Mouse (Mus musculus): ENCODE measurements around the gene Cenpo. TPM values are rescaled to one million over a fixed set of nuclear protein-coding genes. Genes with fewer than 3 reads are reported as not detected.
A peak's percentile ranks its signal among the peaks of the same experiment; 100 is the strongest.

The Cenpo gene
- polyA plus RNA-seq, 1 experiment from 2014 or later, result 4.7 TPM

- Histone ChIP-seq H3K9me3 (ENCODE audit: low read length) (no peaks in the 10 kb centered on the region), H3K4me1 (ENCODE audit: insufficient read depth) (peaks cover 10% of the 10 kb centered on the region), H3K36me3 (replicated peaks; ENCODE audit: insufficient read depth, low read length) (peaks cover 26% of the 10 kb centered on the region), H3K4me3 (ENCODE audit: low read depth, low read length) (peak overlapping the region; percentile 90), H3K27me3 (ENCODE audit: insufficient read depth, low read length) (no peaks in the 10 kb centered on the region), H3K4me2 (ENCODE audit: low read depth, low read length) (peak overlapping the region; percentile 68), H3K27ac (ENCODE audit: low read depth) (no peak overlapping the region), H3K9ac (replicated peaks) (peak overlapping the region; percentile 79)
- WGBS (ENCODE audit: insufficient replicate concordance), result 16% methylated on average over 4 of the region's 4 CpGs
- ATAC-seq, result no peak
- TF ChIP-seq EP300 (IDR thresholded peaks at IDR 0.05; ENCODE audit: low read depth), result no peak
- no peak for DNase-seq
Measured at GRCm38 (mm10) chr12:4232777-4233176, 1.3 kb downstream of the Cenpo start.

- Histone ChIP-seq H3K4me1 (ENCODE audit: insufficient read depth) (peaks cover 10% of the 10 kb centered on the region), H3K4me3 (ENCODE audit: low read depth, low read length) (no peak overlapping the region), H3K27me3 (ENCODE audit: insufficient read depth, low read length) (no peaks in the 10 kb centered on the region), H3K27ac (ENCODE audit: low read depth) (no peak overlapping the region), H3K9me3 (ENCODE audit: low read length) (no peaks in the 10 kb centered on the region), H3K36me3 (replicated peaks; ENCODE audit: insufficient read depth, low read length) (peaks cover 44% of the 10 kb centered on the region), H3K4me2 (ENCODE audit: low read depth, low read length) (no peak overlapping the region), H3K9ac (replicated peaks) (no peak overlapping the region)
- WGBS (ENCODE audit: insufficient replicate concordance), result 88% methylated on average over 7 of the region's 7 CpGs
- ATAC-seq (no peak), DNase-seq (no peak)
- TF ChIP-seq EP300 (IDR thresholded peaks at IDR 0.05; ENCODE audit: low read depth) (no peak), CTCF (IDR thresholded peaks at IDR 0.05; ENCODE audit: low read depth) (no peak)
Measured at GRCm38 (mm10) chr12:4230156-4230555, 3.9 kb downstream of the Cenpo start.

- TF ChIP-seq EP300 (IDR thresholded peaks at IDR 0.05; ENCODE audit: low read depth) (no peak), CTCF (IDR thresholded peaks at IDR 0.05; ENCODE audit: low read depth) (no peak)
- ATAC-seq (no peak), DNase-seq (no peak)
- peaks cover 35% of the 10 kb centered on the region for H3K36me3 ChIP-seq (replicated peaks; ENCODE audit: insufficient read depth, low read length)
- no peak overlapping the region for H3K4me2 ChIP-seq (ENCODE audit: low read depth, low read length)
- no peak overlapping the region for H3K9ac ChIP-seq (replicated peaks)
- no peaks in the 10 kb centered on the region for H3K27me3 ChIP-seq (ENCODE audit: insufficient read depth, low read length)
- no peak overlapping the region for H3K27ac ChIP-seq (ENCODE audit: low read depth)
- 67% methylated on average over 8 of the region's 8 CpGs for WGBS (ENCODE audit: insufficient replicate concordance)
- H3K4me1 ChIP-seq (ENCODE audit: insufficient read depth), result no peaks in the 10 kb centered on the region
- no peak overlapping the region for H3K4me3 ChIP-seq (ENCODE audit: low read depth, low read length)
- H3K9me3 ChIP-seq (ENCODE audit: low read length), result no peaks in the 10 kb centered on the region
Measured at GRCm38 (mm10) chr12:4212908-4213307, 21.2 kb downstream of the Cenpo start.

GRCm38 (mm10) chr12:4211174-4211573 lies 22.9 kb downstream of the Cenpo start:
- H3K4me2 ChIP-seq (ENCODE audit: low read depth, low read length), result no peak overlapping the region
- H3K4me3 ChIP-seq (ENCODE audit: low read depth, low read length), result no peak overlapping the region
- TF ChIP-seq CTCF (IDR thresholded peaks at IDR 0.05; ENCODE audit: low read depth) (peak; percentile 47), EP300 (IDR thresholded peaks at IDR 0.05; ENCODE audit: low read depth) (no peak)
- no peaks in the 10 kb centered on the region for H3K4me1 ChIP-seq (ENCODE audit: insufficient read depth)
- H3K9ac ChIP-seq (replicated peaks), result no peak overlapping the region
- H3K27me3 ChIP-seq (ENCODE audit: insufficient read depth, low read length), result no peaks in the 10 kb centered on the region
- H3K27ac ChIP-seq (ENCODE audit: low read depth), result no peak overlapping the region
- peaks cover 36% of the 10 kb centered on the region for H3K36me3 ChIP-seq (replicated peaks; ENCODE audit: insufficient read depth, low read length)
- WGBS (ENCODE audit: insufficient replicate concordance), result 52% methylated on average over 9 of the region's 9 CpGs
- peak; percentile 72 for ATAC-seq
- DNase-seq, result peak; percentile 49
- H3K9me3 ChIP-seq (ENCODE audit: low read length), result no peaks in the 10 kb centered on the region

- H3K9ac ChIP-seq (replicated peaks), result no peak overlapping the region
- ATAC-seq (no peak), DNase-seq (no peak)
- no peak overlapping the region for H3K4me3 ChIP-seq (ENCODE audit: low read depth, low read length)
- H3K9me3 ChIP-seq (ENCODE audit: low read length), result no peaks in the 10 kb centered on the region
- TF ChIP-seq CTCF (IDR thresholded peaks at IDR 0.05; ENCODE audit: low read depth) (no peak), EP300 (IDR thresholded peaks at IDR 0.05; ENCODE audit: low read depth) (no peak)
- H3K27ac ChIP-seq (ENCODE audit: low read depth), result no peak overlapping the region
- peaks cover 18% of the 10 kb centered on the region; the same call in 1 of the 2 replicates for H3K36me3 ChIP-seq (replicated peaks; ENCODE audit: insufficient read depth, low read length)
- 0 out of 2 replicates have a peak, but pooled peaks cover 2% of the 10 kb centered on the region for H3K4me1 ChIP-seq (ENCODE audit: insufficient read depth)
- no peak overlapping the region for H3K4me2 ChIP-seq (ENCODE audit: low read depth, low read length)
- 86% methylated on average over 9 of the region's 9 CpGs for WGBS (ENCODE audit: insufficient replicate concordance)
- no peaks in the 10 kb centered on the region for H3K27me3 ChIP-seq (ENCODE audit: insufficient read depth, low read length)
Measured at GRCm38 (mm10) chr12:4209196-4209595, 24.9 kb downstream of the Cenpo start.

GRCm38 (mm10) chr12:4208405-4209133 lies 25.5 kb downstream of the Cenpo start:
- ATAC-seq (no peak), DNase-seq (peak; percentile 54)
- Histone ChIP-seq H3K9me3 (ENCODE audit: low read length) (no peaks in the 10 kb centered on the region), H3K4me1 (ENCODE audit: insufficient read depth) (0 out of 2 replicates have a peak, but pooled peaks cover 2% of the 10 kb centered on the region), H3K27me3 (ENCODE audit: insufficient read depth, low read length) (no peaks in the 10 kb centered on the region), H3K27ac (ENCODE audit: low read depth) (no peak overlapping the region), H3K9ac (replicated peaks) (no peak overlapping the region), H3K36me3 (replicated peaks; ENCODE audit: insufficient read depth, low read length) (peaks cover 15% of the 10 kb centered on the region; the same call in 1 of the 2 replicates), H3K4me3 (ENCODE audit: low read depth, low read length) (no peak overlapping the region), H3K4me2 (ENCODE audit: low read depth, low read length) (no peak overlapping the region)
- 69% methylated on average over 15 of the region's 15 CpGs for WGBS (ENCODE audit: insufficient replicate concordance)
- TF ChIP-seq EP300 (IDR thresholded peaks at IDR 0.05; ENCODE audit: low read depth) (no peak), CTCF (IDR thresholded peaks at IDR 0.05; ENCODE audit: low read depth) (peak; percentile 74)
